Mouse (Mus musculus) CH12.LX (cell line): ENCODE measurements around the gene Serpine2. TPM values are rescaled to one million over a fixed set of nuclear protein-coding genes. Genes with fewer than 3 reads are reported as not detected.

Source experiments
- polyA plus RNA-seq: library from polyadenylated mRNA; unstranded; fragments of >175 nt; gene quantifications from 2 replicates; pipeline ENCODE4 v1.2.1, GENCODE M21; 2012; ENCODE audit warnings: low read depth; ENCODE audit not compliant: insufficient read length
- total RNA-seq, 2 experiments: library from RNA; depleted of rRNA; stranded (reverse); fragments of 300-350 nt in 1 of 2; fragments of >200 nt in 1 of 2; gene quantifications; 2 replicates each; pipeline ENCODE4 v1.2.3; 2012 to 2014

The Serpine2 gene
- total and polyA plus RNA-seq, 3 experiments: 14.8 to 17.3 (median 15.1) TPM

Other genes starting within 250 kb of the Serpine2 start
- gene Ap1s3, start 189.2 kb downstream of the Serpine2 start, total RNA-seq (2012; rRNA removed): 10.5 and 12.5 TPM in 2 replicates
- gene Ap1s3, start 189.2 kb downstream of the Serpine2 start, total RNA-seq (2014; rRNA removed): 12.3 and 13.9 TPM in 2 replicates
- 34.9 and 36.6 TPM in 2 replicates for gene Ap1s3, start 189.2 kb downstream of the Serpine2 start, polyA plus RNA-seq
- 63.7 and 67.0 TPM in 2 replicates for gene Mrpl44, start 85.2 kb downstream of the Serpine2 start, total RNA-seq (2012; rRNA removed)
- gene Mrpl44, start 85.2 kb downstream of the Serpine2 start, total RNA-seq (2014; rRNA removed): 129 and 137 TPM in 2 replicates
- gene Mrpl44, start 85.2 kb downstream of the Serpine2 start, polyA plus RNA-seq: 84.3 and 85.0 TPM in 2 replicates
- 54.4 and 70.6 TPM in 2 replicates for gene Wdfy1, start 85.0 kb downstream of the Serpine2 start, total RNA-seq (2012; rRNA removed)
- 56.3 and 57.3 TPM in 2 replicates for gene Wdfy1, start 85.0 kb downstream of the Serpine2 start, total RNA-seq (2014; rRNA removed)
- gene Wdfy1, start 85.0 kb downstream of the Serpine2 start, polyA plus RNA-seq: 84.3 and 86.3 TPM in 2 replicates